Mouse (Mus musculus) neural tube, postnatal 0 days (tissue): ENCODE data around the gene Pck1. TPM values are rescaled to one million over a fixed set of nuclear protein-coding genes. Genes with fewer than 3 reads are reported as not detected.

Experiments used
- polyA plus RNA-seq: library from polyadenylated mRNA; unstranded; fragments of >200 nt; fragmentation: Nextera tagmentation; extraction: Ambion mirVana; gene quantifications from 2 replicates; pipeline ENCODE4 v1.2.1, GENCODE M21; 2015

The Pck1 gene
- 0.25 and 0.73 TPM in 2 replicates for polyA plus RNA-seq

GRCm38 (mm10) chr2:173152436-173153151 is at the start of gene Pck1:
Gene Pck1 (plus strand): TSS chr2:173153048.

GRCm38 (mm10) chr2:173119023-173119944 is 33.6 kb upstream of the Pck1 start, which contains the start of gene Ctcfl:
Gene Ctcfl (minus strand): TSS chr2:173119525.

Other genes with a start within 250 kb of the Pck1 start
- 16.7 and 17.1 TPM in 2 replicates for gene Bmp7, start 212.7 kb upstream of the Pck1 start, polyA plus RNA-seq
- gene Spo11, start 175.3 kb upstream of the Pck1 start, polyA plus RNA-seq, result 0.54 and 0.65 TPM in 2 replicates
- 106 and 112 TPM in 2 replicates for gene Rae1, start 152.9 kb upstream of the Pck1 start, polyA plus RNA-seq
- 6.6 and 8.1 TPM in 2 replicates for gene Rbm38, start 132.6 kb upstream of the Pck1 start, polyA plus RNA-seq
- gene Ctcfl, start 33.5 kb upstream of the Pck1 start, polyA plus RNA-seq, result 0.09 and 0.12 TPM in 2 replicates
- 1.2 and 1.4 TPM in 2 replicates for gene Zbp1, start 65.9 kb downstream of the Pck1 start, polyA plus RNA-seq
- gene Pmepa1, start 123.5 kb downstream of the Pck1 start, polyA plus RNA-seq, result 4.6 and 5.2 TPM in 2 replicates